Mouse (Mus musculus) liver, adult 2 months (tissue): ENCODE data around the gene Cpa1. TPM values are rescaled to one million over a fixed set of nuclear protein-coding genes. Genes with fewer than 3 reads are reported as not detected.

Source experiments
- DNase-seq: peaks from one replicate; pipeline ENCODE4 v3.0.0-alpha.2; 2011; ENCODE audit warnings: low read depth, low spot score; ENCODE audit errors: extremely low read depth
- H3K27ac ChIP-seq: fragments of 200-500 bp; replicated peaks from 2 replicates; pipeline ENCODE4 v1.5.1; 2012; ENCODE audit warnings: low read depth, mild to moderate bottlenecking, control low read depth, inconsistent platforms, low read length; ENCODE audit not compliant: insufficient read depth
- H3K27me3 ChIP-seq: fragments of 200-500 bp; 2 replicates; pipeline ENCODE4 v1.6.1; 2012; ENCODE audit warnings: mild to moderate bottlenecking, moderate library complexity, low read length, inconsistent platforms; ENCODE audit not compliant: control insufficient read depth, insufficient read depth
- H3K36me3 ChIP-seq: fragments of 200-500 bp; 2 replicates; pipeline ENCODE4 v1.6.1; 2012; ENCODE audit warnings: low read length, inconsistent platforms; ENCODE audit not compliant: control insufficient read depth, insufficient read depth
- H3K4me1 ChIP-seq: fragments of 200-500 bp; 2 replicates; pipeline ENCODE4 v1.6.1; 2011; ENCODE audit warnings: low read length; ENCODE audit not compliant: control insufficient read depth, insufficient read depth
- H3K4me3 ChIP-seq: fragments of 200-500 bp; 2 replicates; pipeline ENCODE4 v1.5.1; 2011; ENCODE audit warnings: low read depth, mild to moderate bottlenecking, control low read depth, low read length, moderate library complexity; ENCODE audit not compliant: insufficient read depth
- H3K79me2 ChIP-seq: fragments of 200-500 bp; 2 replicates; pipeline ENCODE4 v1.6.1; 2012; ENCODE audit warnings: inconsistent platforms, mild to moderate bottlenecking, low read length, moderate library complexity; ENCODE audit not compliant: control insufficient read depth, insufficient read depth
- H3K9ac ChIP-seq: fragments of 200-500 bp; 2 replicates; pipeline ENCODE4 v1.6.1; 2012; ENCODE audit warnings: low read depth, mild to moderate bottlenecking, control low read depth, inconsistent platforms, low read length
- CTCF ChIP-seq: fragments of 200-500 bp; IDR thresholded peaks from 2 replicates; pipeline ENCODE4 v1.5.1; 2011; ENCODE audit warnings: low read depth, low read length, control low read depth
- POLR2A ChIP-seq: fragments of 200-500 bp; IDR thresholded peaks from 2 replicates; pipeline ENCODE4 v1.6.1; 2011; ENCODE audit warnings: low read length, control low read depth; ENCODE audit not compliant: insufficient read depth; ENCODE audit errors: extremely low read depth
- WGBS: fragments of 180-500 bp; shearing (Covaris S2); methylation state at CpG from one replicate; pipeline ENCODE4 v1.1.7; 2018; 5-methylcytosine and 5-hydroxymethylcytosine counted together
- polyA plus RNA-seq: library from polyadenylated mRNA; depleted of rRNA; stranded (reverse); fragments of >200 nt; gene quantifications from 2 replicates; pipeline ENCODE4 v1.2.3, GENCODE M21; 2012
- total RNA-seq: library from RNA; depleted of rRNA; stranded (reverse); fragments of >200 nt; gene quantifications from 2 replicates; pipeline ENCODE4 v1.2.3, GENCODE M21; 2014

Cpa1 gene
- total and polyA plus RNA-seq, 2 experiments: 0.26 to 76.8 TPM

DNA sequence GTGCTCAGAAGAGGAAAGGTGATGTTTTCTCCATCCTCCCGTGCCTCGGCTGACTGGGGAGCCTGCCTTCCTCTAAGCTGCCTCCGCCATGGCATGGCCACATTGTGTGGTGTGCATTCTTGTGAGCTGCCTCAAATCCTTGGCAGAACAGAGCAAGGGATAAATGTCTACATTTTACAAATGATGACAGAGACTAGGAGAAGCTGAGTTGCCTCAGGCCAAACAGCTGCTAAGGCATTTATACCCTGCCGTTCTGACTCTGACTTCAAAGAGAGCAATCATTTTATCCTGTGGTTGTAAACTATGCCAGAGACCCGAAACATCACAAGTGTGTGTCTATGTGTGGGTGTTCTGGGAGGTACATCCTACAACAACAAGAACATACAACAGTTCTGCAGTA is 28.6 kb downstream of the Cpa1 start:
- Histone ChIP-seq H3K27ac (no peak overlapping the region), H3K4me1 (no peaks in the 10 kb centered on the region), H3K79me2 (no peaks in the 10 kb centered on the region), H3K9ac (no peak overlapping the region), H3K4me3 (no peak overlapping the region), H3K27me3 (no peaks in the 10 kb centered on the region), H3K36me3 (no peaks in the 10 kb centered on the region)
- 92% methylated on average over 5 of the region's 5 CpGs for WGBS
- DNase-seq: no peak
- no peak for TF ChIP-seq CTCF
- no peak for TF ChIP-seq POLR2A

GRCm38 (mm10) chr6:30671696-30672095 is 32.7 kb downstream of the Cpa1 start:
- Histone ChIP-seq H3K9ac (no peak overlapping the region), H3K27ac (no peak overlapping the region), H3K27me3 (no peaks in the 10 kb centered on the region), H3K36me3 (no peaks in the 10 kb centered on the region), H3K4me1 (no peaks in the 10 kb centered on the region), H3K79me2 (no peaks in the 10 kb centered on the region), H3K4me3 (no peak overlapping the region)
- 87% methylated on average over 5 of the region's 5 CpGs for WGBS
- no peak for TF ChIP-seq CTCF
- no peak for DNase-seq

DNA sequence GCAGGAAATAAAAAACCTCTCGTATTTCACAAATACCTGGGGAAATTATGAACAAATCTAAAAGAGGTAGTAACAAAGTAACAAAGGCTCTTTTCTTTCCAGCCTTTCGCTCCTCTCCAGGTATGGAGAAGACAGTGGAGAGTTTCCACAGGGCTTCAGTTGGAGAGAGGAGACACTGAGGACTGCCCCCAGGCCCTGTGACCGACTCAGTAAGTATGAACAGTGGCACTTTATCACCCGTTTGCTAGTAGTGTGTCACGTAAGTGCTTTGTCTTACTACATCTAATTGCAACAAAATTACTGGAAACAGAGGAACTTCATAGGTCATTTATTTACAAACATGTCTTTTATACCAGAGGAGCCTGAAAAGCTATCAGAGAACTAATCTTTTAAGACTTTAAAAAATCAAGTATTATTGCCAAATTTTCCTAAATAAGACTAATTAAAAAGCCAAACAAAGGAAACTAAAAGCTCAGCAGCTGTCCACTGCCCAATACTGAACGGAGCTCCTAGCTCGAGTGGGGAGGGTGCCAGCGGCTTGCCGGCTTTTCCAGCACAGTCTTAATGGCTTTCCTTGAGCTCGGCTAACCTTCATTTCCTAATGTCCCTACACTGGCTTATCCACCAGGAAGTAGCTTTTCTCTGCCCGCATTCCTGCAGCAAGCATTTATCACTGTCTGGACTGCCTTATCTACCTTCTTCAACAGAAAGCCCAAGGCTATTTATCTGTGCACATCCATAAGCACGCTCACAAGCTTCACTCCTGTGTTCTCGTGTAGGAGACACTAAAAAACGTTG is 34.9 kb downstream of the Cpa1 start:
- H3K4me3 ChIP-seq: no peak overlapping the region
- H3K4me1 ChIP-seq: no peaks in the 10 kb centered on the region
- DNase-seq: no peak
- no peak for TF ChIP-seq CTCF
- no peak for TF ChIP-seq POLR2A
- H3K79me2 ChIP-seq: no peaks in the 10 kb centered on the region
- H3K27me3 ChIP-seq: no peaks in the 10 kb centered on the region
- H3K36me3 ChIP-seq: no peaks in the 10 kb centered on the region
- 72% methylated on average over 14 of the region's 14 CpGs for WGBS
- no peak overlapping the region for H3K27ac ChIP-seq
- H3K9ac ChIP-seq: no peak overlapping the region

- no peaks in the 10 kb centered on the region for H3K27me3 ChIP-seq
- H3K4me3 ChIP-seq: no peak overlapping the region
- DNase-seq: no peak
- 81% methylated on average over 9 of the region's 9 CpGs for WGBS
- TF ChIP-seq CTCF: no peak
- TF ChIP-seq POLR2A: no peak
- H3K4me1 ChIP-seq: no peaks in the 10 kb centered on the region
- no peaks in the 10 kb centered on the region for H3K79me2 ChIP-seq
- H3K36me3 ChIP-seq: no peaks in the 10 kb centered on the region
- H3K27ac ChIP-seq: no peak overlapping the region
- H3K9ac ChIP-seq: no peak overlapping the region
Observed at GRCm38 (mm10) chr6:30674714-30675280, 35.8 kb downstream of the Cpa1 start.

DNA sequence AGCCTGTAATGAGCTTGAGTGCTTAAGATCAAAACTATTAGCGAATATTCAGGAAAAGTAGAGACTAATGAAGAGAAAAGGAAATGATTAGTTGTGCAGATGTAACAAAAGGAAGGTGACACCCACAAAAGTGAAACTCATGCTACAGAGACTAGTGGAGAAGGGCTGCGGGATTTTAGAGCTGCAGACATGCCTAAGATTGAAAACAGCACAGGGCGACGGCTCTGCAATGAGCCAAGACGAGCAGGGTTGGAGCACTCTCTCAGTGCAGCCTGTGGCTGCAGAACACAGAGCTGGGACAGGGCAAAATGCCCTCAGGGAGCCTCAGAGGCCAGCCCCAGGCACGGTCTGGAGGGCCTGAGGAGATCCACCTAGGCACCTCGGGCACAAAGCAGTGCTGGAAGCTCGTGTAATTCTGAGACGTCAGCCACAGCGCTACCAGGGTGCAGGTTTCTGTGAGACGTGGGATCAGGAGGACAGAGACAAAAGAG is 36.3 kb downstream of the Cpa1 start:
- no peak for TF ChIP-seq POLR2A
- TF ChIP-seq CTCF: no peak
- no peak for DNase-seq
- H3K9ac ChIP-seq: no peak overlapping the region
- H3K4me3 ChIP-seq: no peak overlapping the region
- no peaks in the 10 kb centered on the region for H3K79me2 ChIP-seq
- WGBS: 67% methylated on average over 11 of the region's 11 CpGs
- H3K36me3 ChIP-seq: no peaks in the 10 kb centered on the region
- no peaks in the 10 kb centered on the region for H3K4me1 ChIP-seq
- no peak overlapping the region for H3K27ac ChIP-seq
- H3K27me3 ChIP-seq: no peaks in the 10 kb centered on the region

GRCm38 (mm10) chr6:30676506-30676905 is 37.5 kb downstream of the Cpa1 start:
- H3K9ac ChIP-seq: no peak overlapping the region
- no peak overlapping the region for H3K4me3 ChIP-seq
- no peaks in the 10 kb centered on the region for H3K4me1 ChIP-seq
- DNase-seq: no peak
- WGBS: 96% methylated on average over 6 of the region's 6 CpGs
- TF ChIP-seq CTCF (no peak), POLR2A (no peak)
- no peaks in the 10 kb centered on the region for H3K79me2 ChIP-seq
- H3K36me3 ChIP-seq: no peaks in the 10 kb centered on the region
- no peaks in the 10 kb centered on the region for H3K27me3 ChIP-seq
- H3K27ac ChIP-seq: no peak overlapping the region
